Mouse (Mus musculus): ENCODE measurements around the gene Snrpa1. TPM values are rescaled to one million over a fixed set of nuclear protein-coding genes. Genes with fewer than 3 reads are reported as not detected.

Gene Snrpa1
- polyA plus RNA-seq (2014; fragmentation: Nextera tagmentation; extraction: Ambion mirVana): 144 and 154 TPM in 2 replicates

DNA sequence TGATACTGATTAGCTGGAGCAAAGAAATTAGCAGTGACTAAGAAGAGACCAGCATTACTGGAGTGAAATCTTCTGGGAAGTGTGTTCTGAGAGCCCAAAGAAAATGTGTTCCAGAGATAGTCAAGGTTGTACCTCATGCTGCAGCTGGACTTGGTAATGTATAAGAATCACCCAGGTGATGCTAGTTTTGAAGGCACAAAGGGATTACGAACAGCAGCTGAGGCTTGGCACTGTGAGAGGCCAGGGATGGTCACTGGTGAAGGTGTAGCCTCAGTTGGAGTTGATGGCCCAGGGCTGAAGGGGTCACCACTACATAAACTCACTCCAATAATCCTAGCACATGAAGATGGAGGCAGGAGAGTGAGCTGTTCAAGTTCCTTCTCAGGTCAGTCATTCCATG is at the start of gene Snrpa1:
TSS of gene Snrpa1 (plus strand) at position 301 of the 400 bp plus-strand sequence.
- peak within 1 kb of the TSS; percentile 91 for H3K4me3 ChIP-seq (replicated peaks; ENCODE audit: low read depth, low read length)
- no peak within 1 kb of the TSS for H3K27ac ChIP-seq (replicated peaks; ENCODE audit: low read depth, low read length)
- WGBS: 81% methylated on average over 1 of the region's 1 CpGs
- H3K9me3 ChIP-seq (ENCODE audit: control insufficient read depth, low read length): no peaks in the 10 kb centered on the region
- H3K9ac ChIP-seq (replicated peaks; ENCODE audit: low read length): no peak within 1 kb of the TSS
- H3K4me2 ChIP-seq (ENCODE audit: low read length): peak within 1 kb of the TSS; percentile 94
- peaks cover 11% of the 10 kb centered on the region for H3K36me3 ChIP-seq (ENCODE audit: control insufficient read depth, insufficient read depth, low read length)
- H3K27me3 ChIP-seq (ENCODE audit: control insufficient read depth, insufficient read depth, low read length): no peaks in the 10 kb centered on the region
- DNase-seq (no peak), ATAC-seq (ENCODE audit: low FRiP score, low TSS enrichment) (no peak)
- H3K4me1 ChIP-seq (ENCODE audit: control insufficient read depth, insufficient read depth, low read length): peaks cover 12% of the 10 kb centered on the region

GRCm38 (mm10) chr7:66010518-66010917 is 48.3 kb upstream of the Snrpa1 start:
- 89% methylated on average over 6 of the region's 6 CpGs for WGBS
- no peak overlapping the region for H3K27ac ChIP-seq (replicated peaks; ENCODE audit: low read depth, low read length)
- no peak overlapping the region for H3K4me3 ChIP-seq (replicated peaks; ENCODE audit: low read depth, low read length)
- DNase-seq (no peak), ATAC-seq (ENCODE audit: low FRiP score, low TSS enrichment) (no peak)
- H3K4me2 ChIP-seq (ENCODE audit: low read length): no peak overlapping the region
- H3K4me1 ChIP-seq (ENCODE audit: control insufficient read depth, insufficient read depth, low read length): no peaks in the 10 kb centered on the region
- H3K27me3 ChIP-seq (ENCODE audit: control insufficient read depth, insufficient read depth, low read length): no peaks in the 10 kb centered on the region
- H3K36me3 ChIP-seq (ENCODE audit: control insufficient read depth, insufficient read depth, low read length): no peaks in the 10 kb centered on the region
- H3K9me3 ChIP-seq (ENCODE audit: control insufficient read depth, low read length): no peaks in the 10 kb centered on the region
- no peak overlapping the region for H3K9ac ChIP-seq (replicated peaks; ENCODE audit: low read length)

GRCm38 (mm10) chr7:66027747-66028146 is 31.1 kb upstream of the Snrpa1 start:
- Histone ChIP-seq H3K27ac (replicated peaks; ENCODE audit: low read depth, low read length) (no peak overlapping the region), H3K9me3 (ENCODE audit: control insufficient read depth, low read length) (no peaks in the 10 kb centered on the region), H3K27me3 (ENCODE audit: control insufficient read depth, insufficient read depth, low read length) (no peaks in the 10 kb centered on the region), H3K9ac (replicated peaks; ENCODE audit: low read length) (no peak overlapping the region), H3K4me2 (ENCODE audit: low read length) (no peak overlapping the region), H3K4me1 (ENCODE audit: control insufficient read depth, insufficient read depth, low read length) (no peaks in the 10 kb centered on the region), H3K4me3 (replicated peaks; ENCODE audit: low read depth, low read length) (no peak overlapping the region), H3K36me3 (ENCODE audit: control insufficient read depth, insufficient read depth, low read length) (no peaks in the 10 kb centered on the region)
- 90% methylated on average over 2 of the region's 2 CpGs for WGBS
- DNase-seq: peak; percentile 64
- no peak for ATAC-seq (ENCODE audit: low FRiP score, low TSS enrichment)

GRCm38 (mm10) chr7:66028766-66029512 is 29.9 kb upstream of the Snrpa1 start:
- Histone ChIP-seq H3K27me3 (ENCODE audit: control insufficient read depth, insufficient read depth, low read length) (no peaks in the 10 kb centered on the region), H3K9me3 (ENCODE audit: control insufficient read depth, low read length) (no peaks in the 10 kb centered on the region), H3K36me3 (ENCODE audit: control insufficient read depth, insufficient read depth, low read length) (no peaks in the 10 kb centered on the region), H3K9ac (replicated peaks; ENCODE audit: low read length) (no peak overlapping the region), H3K4me1 (ENCODE audit: control insufficient read depth, insufficient read depth, low read length) (no peaks in the 10 kb centered on the region), H3K27ac (replicated peaks; ENCODE audit: low read depth, low read length) (no peak overlapping the region), H3K4me2 (ENCODE audit: low read length) (no peak overlapping the region), H3K4me3 (replicated peaks; ENCODE audit: low read depth, low read length) (no peak overlapping the region)
- 70% methylated on average over 6 of the region's 6 CpGs for WGBS
- DNase-seq (no peak), ATAC-seq (ENCODE audit: low FRiP score, low TSS enrichment) (no peak)

DNA sequence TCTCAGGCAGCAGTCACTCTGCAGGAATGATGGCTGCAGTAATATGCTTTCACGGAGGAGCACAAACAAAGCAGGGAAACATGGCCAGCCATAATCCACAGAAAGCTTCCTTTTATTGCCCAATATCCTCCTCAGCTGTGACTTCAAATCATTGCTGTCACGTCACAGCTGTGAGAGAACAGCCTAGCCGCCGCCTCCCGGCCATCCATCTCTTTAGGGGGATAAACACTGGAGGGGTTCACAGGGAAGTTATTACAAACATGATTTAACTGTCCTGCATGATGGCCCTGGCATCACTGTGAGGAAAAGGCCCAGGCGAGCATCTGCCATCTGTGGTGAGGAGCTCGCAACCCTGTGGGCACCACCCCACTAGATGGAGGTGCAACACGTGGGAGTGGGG is 22.0 kb upstream of the Snrpa1 start:
- no peak overlapping the region for H3K27ac ChIP-seq (replicated peaks; ENCODE audit: low read depth, low read length)
- H3K27me3 ChIP-seq (ENCODE audit: control insufficient read depth, insufficient read depth, low read length): no peaks in the 10 kb centered on the region
- no peaks in the 10 kb centered on the region for H3K36me3 ChIP-seq (ENCODE audit: control insufficient read depth, insufficient read depth, low read length)
- no peak overlapping the region for H3K4me2 ChIP-seq (ENCODE audit: low read length)
- ATAC-seq (ENCODE audit: low FRiP score, low TSS enrichment) (no peak), DNase-seq (no peak)
- H3K4me1 ChIP-seq (ENCODE audit: control insufficient read depth, insufficient read depth, low read length): no peaks in the 10 kb centered on the region
- no peaks in the 10 kb centered on the region for H3K9me3 ChIP-seq (ENCODE audit: control insufficient read depth, low read length)
- 69% methylated on average over 8 of the region's 8 CpGs for WGBS
- H3K4me3 ChIP-seq (replicated peaks; ENCODE audit: low read depth, low read length): no peak overlapping the region
- H3K9ac ChIP-seq (replicated peaks; ENCODE audit: low read length): no peak overlapping the region

DNA sequence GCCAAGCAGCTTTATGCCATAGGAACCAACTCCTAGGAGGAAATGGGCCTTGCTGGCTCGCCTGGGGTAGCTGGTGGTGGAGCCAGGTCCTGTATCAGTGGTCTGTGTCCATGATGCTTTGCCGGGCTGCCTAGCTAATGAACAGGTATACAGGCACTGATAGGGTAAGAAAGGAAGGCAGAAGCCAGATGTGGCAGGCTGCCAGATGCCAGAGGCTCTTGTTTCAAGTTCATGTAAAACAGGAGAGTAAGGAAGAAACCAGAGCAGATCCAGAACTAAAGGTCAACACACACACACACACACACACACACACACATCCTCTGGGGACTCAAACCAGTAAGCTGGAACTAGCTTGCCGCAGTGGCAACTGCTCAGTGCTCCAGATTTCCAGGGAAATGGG is 20.5 kb upstream of the Snrpa1 start:
- no peak for DNase-seq
- Histone ChIP-seq H3K4me1 (ENCODE audit: control insufficient read depth, insufficient read depth, low read length) (no peaks in the 10 kb centered on the region), H3K9me3 (ENCODE audit: control insufficient read depth, low read length) (no peaks in the 10 kb centered on the region), H3K4me2 (ENCODE audit: low read length) (no peak overlapping the region), H3K9ac (replicated peaks; ENCODE audit: low read length) (no peak overlapping the region), H3K36me3 (ENCODE audit: control insufficient read depth, insufficient read depth, low read length) (no peaks in the 10 kb centered on the region), H3K4me3 (replicated peaks; ENCODE audit: low read depth, low read length) (no peak overlapping the region), H3K27ac (replicated peaks; ENCODE audit: low read depth, low read length) (no peak overlapping the region), H3K27me3 (ENCODE audit: control insufficient read depth, insufficient read depth, low read length) (no peaks in the 10 kb centered on the region)
- WGBS: 80% methylated on average over 3 of the region's 3 CpGs
- no peak for ATAC-seq (ENCODE audit: low FRiP score, low TSS enrichment)

- Histone ChIP-seq H3K9ac (replicated peaks; ENCODE audit: low read length) (no peak overlapping the region), H3K4me2 (ENCODE audit: low read length) (no peak overlapping the region), H3K4me3 (replicated peaks; ENCODE audit: low read depth, low read length) (no peak overlapping the region), H3K27ac (replicated peaks; ENCODE audit: low read depth, low read length) (no peak overlapping the region), H3K36me3 (ENCODE audit: control insufficient read depth, insufficient read depth, low read length) (no peaks in the 10 kb centered on the region), H3K4me1 (ENCODE audit: control insufficient read depth, insufficient read depth, low read length) (no peaks in the 10 kb centered on the region), H3K9me3 (ENCODE audit: control insufficient read depth, low read length) (no peaks in the 10 kb centered on the region), H3K27me3 (ENCODE audit: control insufficient read depth, insufficient read depth, low read length) (no peaks in the 10 kb centered on the region)
- DNase-seq (no peak), ATAC-seq (ENCODE audit: low FRiP score, low TSS enrichment) (no peak)
- 80% methylated on average over 11 of the region's 11 CpGs for WGBS
Observed at GRCm38 (mm10) chr7:66038730-66039129, 20.1 kb upstream of the Snrpa1 start.

- H3K4me1 ChIP-seq (ENCODE audit: control insufficient read depth, insufficient read depth, low read length): no peaks in the 10 kb centered on the region
- no peak overlapping the region for H3K27ac ChIP-seq (replicated peaks; ENCODE audit: low read depth, low read length)
- ATAC-seq (ENCODE audit: low FRiP score, low TSS enrichment) (no peak), DNase-seq (no peak)
- no peak overlapping the region for H3K4me3 ChIP-seq (replicated peaks; ENCODE audit: low read depth, low read length)
- WGBS: 75% methylated on average over 18 of the region's 18 CpGs
- H3K9ac ChIP-seq (replicated peaks; ENCODE audit: low read length): no peak overlapping the region
- no peak overlapping the region for H3K4me2 ChIP-seq (ENCODE audit: low read length)
- H3K9me3 ChIP-seq (ENCODE audit: control insufficient read depth, low read length): no peaks in the 10 kb centered on the region
- H3K27me3 ChIP-seq (ENCODE audit: control insufficient read depth, insufficient read depth, low read length): no peaks in the 10 kb centered on the region
- no peaks in the 10 kb centered on the region for H3K36me3 ChIP-seq (ENCODE audit: control insufficient read depth, insufficient read depth, low read length)
Observed at GRCm38 (mm10) chr7:66040026-66040814, 18.6 kb upstream of the Snrpa1 start.

Measured in midbrain, embryonic 14.5 days (tissue).